Mouse (Mus musculus) forebrain, embryonic 16.5 days (tissue): ENCODE results near the gene Hrg. TPM values are rescaled to one million over a fixed set of nuclear protein-coding genes. Genes with fewer than 3 reads are reported as not detected.

Experiments used
- ATAC-seq: fragments of 200-750 bp; cut with Nextera tagmentation; 2 replicates; pipeline ENCODE4 v1.8.0; 2017; ENCODE audit warnings: mild to moderate bottlenecking, moderate library complexity
- H3K27ac ChIP-seq: fragments of 300-500 bp; sonication (generic); 2 replicates; pipeline ENCODE4 v1.5.1; 2014; ENCODE audit warnings: low read length, control low read depth
- H3K27me3 ChIP-seq: fragments of 300-500 bp; sonication (generic); replicated peaks from 2 replicates; pipeline ENCODE4 v1.6.1; 2014; ENCODE audit warnings: low read length; ENCODE audit not compliant: control insufficient read depth, insufficient read depth
- H3K36me3 ChIP-seq: fragments of 300-500 bp; sonication (generic); 2 replicates; pipeline ENCODE4 v1.6.1; 2014; ENCODE audit not compliant: control insufficient read depth, insufficient read depth
- H3K4me1 ChIP-seq: fragments of 300-500 bp; sonication (generic); replicated peaks from 2 replicates; pipeline ENCODE4 v1.6.1; 2014; ENCODE audit warnings: low read length; ENCODE audit not compliant: control insufficient read depth, insufficient read depth
- H3K4me2 ChIP-seq: fragments of 300-500 bp; sonication (generic); 2 replicates; pipeline ENCODE4 v1.6.1; 2014; ENCODE audit warnings: mild to moderate bottlenecking, low read length, control low read depth
- H3K4me3 ChIP-seq: fragments of 300-500 bp; sonication (generic); replicated peaks from 2 replicates; pipeline ENCODE4 v1.5.1; 2014; ENCODE audit warnings: mild to moderate bottlenecking, low read length, control low read depth
- H3K9ac ChIP-seq: fragments of 300-500 bp; sonication (generic); replicated peaks from 2 replicates; pipeline ENCODE4 v1.6.1; 2014; ENCODE audit warnings: low read depth, low read length, control low read depth
- H3K9me3 ChIP-seq: fragments of 300-500 bp; sonication (generic); 2 replicates; pipeline ENCODE4 v1.6.1; 2016; ENCODE audit warnings: low read length; ENCODE audit not compliant: control insufficient read depth
- WGBS: fragments of 180-500 bp; shearing (Covaris S2); extraction: QIAGEN DNeasy Blood & Tissue Kit; methylation state at CpG from one replicate; pipeline ENCODE4 v1.1.7; 2014; 5-methylcytosine and 5-hydroxymethylcytosine counted together
- polyA plus RNA-seq: library from polyadenylated mRNA; unstranded; fragments of >200 nt; fragmentation: Nextera tagmentation; extraction: Ambion mirVana; gene quantifications from 2 replicates; pipeline ENCODE4 v1.2.1, GENCODE M21; 2015

Gene Hrg
- not detected in 2 replicates for polyA plus RNA-seq

GRCm38 (mm10) chr16:22950840-22951395 is at the start of gene Hrg:
Hrg (plus strand) TSS chr16:22951072.
- Histone ChIP-seq H3K4me3 (no peak within 1 kb of the TSS), H3K9me3 (no peaks in the 10 kb centered on the region), H3K4me1 (no peaks in the 10 kb centered on the region), H3K36me3 (no peaks in the 10 kb centered on the region), H3K9ac (no peak within 1 kb of the TSS), H3K27me3 (no peaks in the 10 kb centered on the region), H3K4me2 (no peak within 1 kb of the TSS), H3K27ac (no peak within 1 kb of the TSS)
- ATAC-seq: no peak
- 94% methylated on average over 6 of the region's 6 CpGs for WGBS

- no peak overlapping the region for H3K4me2 ChIP-seq
- ATAC-seq: no peak
- no peak overlapping the region for H3K4me3 ChIP-seq
- 88% methylated on average over 3 of the region's 3 CpGs for WGBS
- no peaks in the 10 kb centered on the region for H3K9me3 ChIP-seq
- no peaks in the 10 kb centered on the region for H3K27me3 ChIP-seq
- no peaks in the 10 kb centered on the region for H3K36me3 ChIP-seq
- H3K4me1 ChIP-seq: 0 out of 2 replicates have a peak, but pooled peaks cover 2% of the 10 kb centered on the region
- no peak overlapping the region for H3K9ac ChIP-seq
- no peak overlapping the region for H3K27ac ChIP-seq
These were observed 49.5 kb upstream of the Hrg start for GRCm38 (mm10) chr16:22901326-22901725.

- Histone ChIP-seq H3K4me2 (no peak overlapping the region), H3K4me1 (no peaks in the 10 kb centered on the region), H3K4me3 (no peak overlapping the region), H3K9ac (no peak overlapping the region), H3K36me3 (no peaks in the 10 kb centered on the region), H3K27ac (no peak overlapping the region), H3K27me3 (no peaks in the 10 kb centered on the region), H3K9me3 (no peaks in the 10 kb centered on the region)
- no peak for ATAC-seq
- 91% methylated on average over 6 of the region's 6 CpGs for WGBS
These were observed 41.6 kb upstream of the Hrg start for GRCm38 (mm10) chr16:22909290-22909689.

- Histone ChIP-seq H3K4me1 (no peaks in the 10 kb centered on the region), H3K9ac (no peak overlapping the region), H3K4me2 (no peak overlapping the region), H3K27me3 (no peaks in the 10 kb centered on the region), H3K4me3 (no peak overlapping the region), H3K9me3 (no peaks in the 10 kb centered on the region), H3K27ac (no peak overlapping the region), H3K36me3 (no peaks in the 10 kb centered on the region)
- no peak for ATAC-seq
- WGBS: 75% methylated on average over 3 of the region's 3 CpGs
These were observed 38.9 kb upstream of the Hrg start for GRCm38 (mm10) chr16:22911986-22912385.

- no peak for ATAC-seq
These were observed 38.0 kb upstream of the Hrg start for GRCm38 (mm10) chr16:22912886-22913285.

GRCm38 (mm10) chr16:22914276-22914675 is 36.6 kb upstream of the Hrg start:
- Histone ChIP-seq H3K4me2 (no peak overlapping the region), H3K4me1 (no peaks in the 10 kb centered on the region), H3K27me3 (no peaks in the 10 kb centered on the region), H3K9me3 (no peaks in the 10 kb centered on the region), H3K9ac (no peak overlapping the region), H3K36me3 (no peaks in the 10 kb centered on the region), H3K27ac (no peak overlapping the region), H3K4me3 (no peak overlapping the region)
- ATAC-seq: no peak

More at GRCm38 (mm10) chr16:22912886-22913285, 38.0 kb upstream of the Hrg start:
- Histone ChIP-seq H3K36me3 (no peaks in the 10 kb centered on the region), H3K4me3 (no peak overlapping the region), H3K27me3 (no peaks in the 10 kb centered on the region), H3K9me3 (no peaks in the 10 kb centered on the region), H3K27ac (no peak overlapping the region), H3K4me2 (no peak overlapping the region), H3K4me1 (no peaks in the 10 kb centered on the region), H3K9ac (no peak overlapping the region)
- WGBS: 84% methylated on average over 6 of the region's 6 CpGs

- H3K27me3 ChIP-seq: no peaks in the 10 kb centered on the region
- H3K36me3 ChIP-seq: no peaks in the 10 kb centered on the region
- H3K4me1 ChIP-seq: no peaks in the 10 kb centered on the region
- no peak within 1 kb of the TSS for H3K4me3 ChIP-seq
- WGBS: 76% methylated on average over 5 of the region's 5 CpGs
- H3K4me2 ChIP-seq: no peak within 1 kb of the TSS
- H3K9me3 ChIP-seq: no peaks in the 10 kb centered on the region
- no peak for ATAC-seq
- no peak within 1 kb of the TSS for H3K27ac ChIP-seq
- H3K9ac ChIP-seq: no peak within 1 kb of the TSS
These were observed 32.8 kb upstream of the Hrg start, which contains the start of gene Fetub for GRCm38 (mm10) chr16:22918034-22918433. Fetub (plus strand) TSS chr16:22918334.

GRCm38 (mm10) chr16:22918664-22919312 is 32.1 kb upstream of the Hrg start:
- H3K4me2 ChIP-seq: no peak overlapping the region
- H3K9ac ChIP-seq: no peak overlapping the region
- H3K9me3 ChIP-seq: no peaks in the 10 kb centered on the region
- ATAC-seq: no peak
- H3K27ac ChIP-seq: no peak overlapping the region
- no peak overlapping the region for H3K4me3 ChIP-seq
- H3K4me1 ChIP-seq: no peaks in the 10 kb centered on the region
- no peaks in the 10 kb centered on the region for H3K27me3 ChIP-seq
- 69% methylated on average over 15 of the region's 15 CpGs for WGBS
- no peaks in the 10 kb centered on the region for H3K36me3 ChIP-seq

GRCm38 (mm10) chr16:22919971-22920854 is 30.7 kb upstream of the Hrg start:
- Histone ChIP-seq H3K27ac (no peak overlapping the region), H3K9me3 (no peaks in the 10 kb centered on the region), H3K27me3 (no peaks in the 10 kb centered on the region), H3K4me1 (no peaks in the 10 kb centered on the region), H3K4me2 (no peak overlapping the region), H3K4me3 (no peak overlapping the region), H3K9ac (no peak overlapping the region), H3K36me3 (no peaks in the 10 kb centered on the region)
- no peak for ATAC-seq
- 71% methylated on average over 18 of the region's 18 CpGs for WGBS
